ENCODE assay signal across 31 mouse cellular contexts in the genomic region with DNA sequence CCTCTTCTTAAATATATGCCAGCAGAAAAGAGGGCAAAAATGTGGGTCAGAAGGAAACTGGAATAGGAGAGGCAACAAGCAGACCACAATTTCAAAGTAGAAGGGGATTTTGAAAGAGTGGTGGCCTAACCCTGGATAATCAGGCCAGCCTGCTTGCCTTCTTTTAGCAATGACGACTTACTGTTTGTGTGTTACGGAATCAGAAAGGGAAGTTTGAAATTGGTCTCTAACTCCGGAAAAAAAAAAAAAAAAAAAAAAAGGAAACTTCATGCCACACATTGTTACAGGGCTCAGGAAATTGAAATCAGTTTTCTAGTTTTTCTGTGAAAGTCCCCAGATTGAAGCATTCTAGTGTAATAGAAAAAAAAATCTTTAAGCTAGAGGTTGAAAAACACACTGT. TPM values are rescaled to one million over a fixed set of nuclear protein-coding genes. Genes with fewer than 3 reads are reported as not detected.
DNase-seq lines count a peak whose midpoint lies in the region; ATAC-seq and TF ChIP-seq lines count a peak whose summit lies in the region.
"Had no signal": no experiment of that assay in that cellular context is flagged by ENCODE, and none has a peak within 500 bp of the region (broad histone marks: within the 10 kb centered on the region; RNA-seq: fewer than 3 reads in every experiment).

No protein-coding gene starts in this region.

- H3K9me3 ChIP-seq in CH12.LX (replicated peaks; ENCODE audit: low read length) = no peaks in the 10 kb centered on the region
- H3K9me3 ChIP-seq in hindbrain, embryonic 16.5 days (ENCODE audit: control insufficient read depth, low read length) = no peaks in the 10 kb centered on the region
- H3K9me3 ChIP-seq: embryonic facial prominence, embryonic 13.5 days; embryonic facial prominence, embryonic 15.5 days; forebrain, embryonic 10.5 days; forebrain, embryonic 12.5 days; forebrain, embryonic 15.5 days; G1E had no signal

- no peaks in the 10 kb centered on the region for H3K27me3 ChIP-seq in CH12.LX (replicated peaks)
- H3K27me3 ChIP-seq in hindbrain, embryonic 16.5 days (replicated peaks; ENCODE audit: control insufficient read depth, insufficient read depth, low read length) = no peaks in the 10 kb centered on the region
- H3K27me3 ChIP-seq: embryonic facial prominence, embryonic 13.5 days; embryonic facial prominence, embryonic 15.5 days; forebrain, embryonic 12.5 days; forebrain, embryonic 15.5 days had no signal

- ATAC-seq in granulocyte monocyte progenitor cell, adult 5-6 weeks (replicated peaks; ENCODE audit: poor library complexity, severe bottlenecking) = peak; percentile 95
- ATAC-seq in megakaryocyte, adult 5-6 weeks (ENCODE audit: poor library complexity, severe bottlenecking) = peak; percentile 79
- no peak for ATAC-seq in hindbrain, embryonic 16.5 days
- ATAC-seq: activated CD4-positive, CD25-positive, alpha-beta regulatory T cell, adult 4 months; forebrain, embryonic 15.5 days; forebrain, postnatal 0 days; Patski had no signal

- no peaks in the 10 kb centered on the region for H3K36me3 ChIP-seq in CH12.LX (replicated peaks in 1 of 2; ENCODE audit: control insufficient read depth in 1 of 2, insufficient read depth in 1 of 2, low read length in 1 of 2)
- H3K36me3 ChIP-seq in hindbrain, embryonic 16.5 days (ENCODE audit: control insufficient read depth, insufficient read depth, low read length) = no peaks in the 10 kb centered on the region
- H3K36me3 ChIP-seq: embryonic facial prominence, embryonic 13.5 days; embryonic facial prominence, embryonic 15.5 days; forebrain, embryonic 10.5 days; forebrain, embryonic 12.5 days; forebrain, embryonic 15.5 days; G1E had no signal

- in situ Hi-C loops in CH12.LX (cut with MboI; ENCODE audit: low pct_ligation_motif_present, low pct_unique_long_range_greater_than_20kb, low sequenced_read_pairs) = no loop called here

- no peak overlapping the region for H3K27ac ChIP-seq in CH12.LX (ENCODE audit: insufficient read depth, low read depth)
- H3K27ac ChIP-seq in bone marrow macrophage, adult 2 months (ENCODE audit: insufficient read depth, low read depth, low read length) = peak overlapping the region; percentile 64
- H3K27ac ChIP-seq in hindbrain, embryonic 16.5 days (ENCODE audit: low read depth, low read length) = no peak overlapping the region
- H3K27ac ChIP-seq: embryonic facial prominence, embryonic 13.5 days; embryonic facial prominence, embryonic 15.5 days; forebrain, embryonic 10.5 days; forebrain, embryonic 12.5 days; forebrain, embryonic 15.5 days had no signal

- TF ChIP-seq CTCF in CH12.LX (conservative IDR thresholded peaks at IDR 0.05 in 1 of 2, IDR thresholded peaks at IDR 0.05 in 1 of 2; ENCODE audit: low read depth in 2 of 2, low read length in 2 of 2) = no peak
- TF ChIP-seq CTCF in bone marrow macrophage, adult 2 months (IDR thresholded peaks at IDR 0.05; ENCODE audit: low read depth, low read length) = no peak

- no peak for DNase-seq in CH12.LX (ENCODE audit: extremely low read depth)
- DNase-seq in right cerebral cortex, adult 2 months (ENCODE audit: low spot score in 2 of 2) = no peak
- no peak for DNase-seq in cerebellum, adult 9-11 months
- DNase-seq in heart, postnatal 4 days = no peak
- DNase-seq: adrenal gland, adult 8-10 months; adrenal gland, postnatal 14 days; adrenal gland, postnatal 36 days; cerebellum, adult 11 months; cerebellum, adult 18-20 months; cerebellum, adult 8-10 months; cerebellum, postnatal 10 days; cerebellum, postnatal 25 days; embryo, embryonic 11 days; forebrain, postnatal 0 days had no signal

- no peak overlapping the region for H3K4me3 ChIP-seq in CH12.LX (replicated peaks in 1 of 3; ENCODE audit: low read depth in 2 of 3, low read length in 2 of 3, poor library complexity in 1 of 3)
- no peak overlapping the region for H3K4me3 ChIP-seq in bone marrow macrophage, adult 2 months (ENCODE audit: insufficient read depth, low read length)
- H3K4me3 ChIP-seq in hindbrain, embryonic 16.5 days (ENCODE audit: low read length) = no peak overlapping the region
- H3K4me3 ChIP-seq: embryonic facial prominence, embryonic 13.5 days; embryonic facial prominence, embryonic 15.5 days; erythroblast, embryonic 14.5 days; forebrain, embryonic 10.5 days; forebrain, embryonic 12.5 days; forebrain, embryonic 15.5 days had no signal

- no peak overlapping the region for H3K4me2 ChIP-seq in CH12.LX (ENCODE audit: insufficient read depth, low read depth, poor library complexity, severe bottlenecking)
- no peak overlapping the region for H3K4me2 ChIP-seq in hindbrain, embryonic 16.5 days (ENCODE audit: low read length)
- H3K4me2 ChIP-seq: embryonic facial prominence, embryonic 13.5 days; embryonic facial prominence, embryonic 15.5 days; forebrain, embryonic 12.5 days; forebrain, embryonic 15.5 days had no signal

- no peaks in the 10 kb centered on the region for H3K79me2 ChIP-seq in CH12.LX (replicated peaks; ENCODE audit: control insufficient read depth, extremely low read depth, insufficient read depth, poor library complexity, severe bottlenecking)

- no peak for TF ChIP-seq EP300 in CH12.LX (IDR thresholded peaks at IDR 0.05; ENCODE audit: low read length)

- no peak for TF ChIP-seq POLR2A in CH12.LX (IDR thresholded peaks at IDR 0.05; ENCODE audit: low read depth, low read length)
- TF ChIP-seq POLR2A in bone marrow macrophage, adult 2 months (IDR thresholded peaks at IDR 0.05; ENCODE audit: borderline replicate concordance, low read depth, low read length) = no peak

- dilution Hi-C loops in CH12.LX (cut with MboI; ENCODE audit: extremely low pct_ligation_motif_present, extremely low pct_unique_long_range_greater_than_20kb, low sequenced_read_pairs) = no loop called here

- TF ChIP-seq RAD21 in CH12.LX (IDR thresholded peaks at IDR 0.05; ENCODE audit: low read depth, low read length) = no peak

- 65% methylated on average over 3 of the region's 3 CpGs for WGBS in hindbrain, embryonic 16.5 days

- no peak overlapping the region for H3K9ac ChIP-seq in CH12.LX (ENCODE audit: insufficient read depth, low read depth)
- no peak overlapping the region for H3K9ac ChIP-seq in hindbrain, embryonic 16.5 days (ENCODE audit: low read depth, low read length)
- H3K9ac ChIP-seq: embryonic facial prominence, embryonic 13.5 days; embryonic facial prominence, embryonic 15.5 days; forebrain, embryonic 12.5 days; forebrain, embryonic 15.5 days; forebrain, postnatal 0 days had no signal

- H3K4me1 ChIP-seq in CH12.LX (ENCODE audit: control insufficient read depth in 1 of 2, insufficient read depth in 2 of 2) = no peaks in the 10 kb centered on the region
- H3K4me1 ChIP-seq in bone marrow macrophage, adult 2 months (ENCODE audit: control insufficient read depth, insufficient read depth, low read length) = peaks cover 12% of the 10 kb centered on the region
- H3K4me1 ChIP-seq in hindbrain, embryonic 16.5 days (ENCODE audit: control insufficient read depth, insufficient read depth, low read depth, low read length) = no peaks in the 10 kb centered on the region
- H3K4me1 ChIP-seq: embryonic facial prominence, embryonic 13.5 days; embryonic facial prominence, embryonic 15.5 days; forebrain, embryonic 10.5 days; forebrain, embryonic 12.5 days; forebrain, embryonic 15.5 days had no signal

TF ChIP-seq in CH12.LX, 34 proteins besides CTCF, POLR2A, EP300 and RAD21:
- peak; percentile 59; the same call in 1 of the 2 replicates for TF ChIP-seq ZNF384 (IDR thresholded peaks at IDR 0.05; ENCODE audit: low read depth, low read length)
- no peak for TF ChIP-seq MEF2A (IDR thresholded peaks at IDR 0.05; ENCODE audit: borderline replicate concordance, low read depth, low read length)
- TF ChIP-seq IRF4 (IDR thresholded peaks at IDR 0.05; ENCODE audit: low read depth, low read length) = no peak
- no peak for TF ChIP-seq GABPA (IDR thresholded peaks at IDR 0.05; ENCODE audit: insufficient replicate concordance, low read depth, low read length)

RNA-seq across cellular contexts. Expression of a gene that starts 26.6 kb away (rescaled TPM):
- total RNA-seq in CH12.LX (2012; rRNA removed) = not detected in 2 replicates
- not detected in 2 replicates for total RNA-seq in CH12.LX (2014; rRNA removed)
- not detected in 2 replicates for polyA plus RNA-seq in CH12.LX (2012; ENCODE audit: insufficient read length, low read depth)
- not detected in 2 replicates for polyA plus RNA-seq in bone marrow macrophage, adult 2 months (2012; ENCODE audit: insufficient read depth, insufficient read length, missing spikeins)
- total RNA-seq in granulocyte monocyte progenitor cell, adult 5-6 weeks (2014; fragmentation: Nextera tagmentation) = not detected in 2 replicates
- total RNA-seq in granulocyte monocyte progenitor cell, adult 5-6 weeks (2017) = not detected in 2 replicates
- total RNA-seq in megakaryocyte, adult 5-6 weeks (2015) = not detected in 2 replicates
- not detected in 2 replicates for total RNA-seq in megakaryocyte, adult 5-6 weeks (2017)
- not detected for total RNA-seq in heart, postnatal 4 days (2021)
- polyA plus RNA-seq in hindbrain, embryonic 16.5 days (2015; fragmentation: Nextera tagmentation; extraction: Ambion mirVana) = not detected in 2 replicates
- total RNA-seq: adrenal gland, adult 18-20 months; adrenal gland, adult 8-10 months; adrenal gland, postnatal 14 days; adrenal gland, postnatal 36 days; forebrain, postnatal 0 days; G1E had no signal
- polyA plus RNA-seq: activated CD4-positive, CD25-positive, alpha-beta regulatory T cell, adult 4 months; brain, embryonic 14.5 days; C2C12; embryonic facial prominence, embryonic 11.5 days; embryonic facial prominence, embryonic 13.5 days; embryonic facial prominence, embryonic 15.5 days; erythroblast, embryonic 14.5 days; forebrain, embryonic 10.5 days; forebrain, embryonic 12.5 days; forebrain, embryonic 15.5 days; forebrain, postnatal 0 days; G1E; Patski had no signal

RNA-seq across cellular contexts. Expression of a gene that starts 29.9 kb away (rescaled TPM):
- 0.13 TPM in 1 of 2 replicates, not detected in the other for total RNA-seq in CH12.LX (2012; rRNA removed)
- not detected in 2 replicates for total RNA-seq in CH12.LX (2014; rRNA removed)
- polyA plus RNA-seq in CH12.LX (2012; ENCODE audit: insufficient read length, low read depth) = not detected in 2 replicates
- polyA plus RNA-seq in bone marrow macrophage, adult 2 months (2012; ENCODE audit: insufficient read depth, insufficient read length, missing spikeins) = not detected in 2 replicates
- not detected in 2 replicates for total RNA-seq in granulocyte monocyte progenitor cell, adult 5-6 weeks (2014; fragmentation: Nextera tagmentation)
- not detected in 2 replicates for total RNA-seq in granulocyte monocyte progenitor cell, adult 5-6 weeks (2017)
- total RNA-seq in megakaryocyte, adult 5-6 weeks (2015) = not detected in 2 replicates
- total RNA-seq in megakaryocyte, adult 5-6 weeks (2017) = not detected in 2 replicates
- total RNA-seq in heart, postnatal 4 days (2021) = not detected
- polyA plus RNA-seq in hindbrain, embryonic 16.5 days (2015; fragmentation: Nextera tagmentation; extraction: Ambion mirVana) = not detected in 2 replicates
- total RNA-seq: adrenal gland, adult 18-20 months; adrenal gland, adult 8-10 months; adrenal gland, postnatal 14 days; adrenal gland, postnatal 36 days; forebrain, postnatal 0 days; G1E had no signal
- polyA plus RNA-seq: activated CD4-positive, CD25-positive, alpha-beta regulatory T cell, adult 4 months; brain, embryonic 14.5 days; C2C12; embryonic facial prominence, embryonic 11.5 days; embryonic facial prominence, embryonic 13.5 days; embryonic facial prominence, embryonic 15.5 days; erythroblast, embryonic 14.5 days; forebrain, embryonic 10.5 days; forebrain, embryonic 12.5 days; forebrain, embryonic 15.5 days; forebrain, postnatal 0 days; G1E; Patski had no signal

RNA-seq across cellular contexts. Expression of a gene that starts 48.4 kb away (rescaled TPM):
- total RNA-seq in CH12.LX (2012; rRNA removed) (not detected in 2 replicates), CH12.LX (2014; rRNA removed) (not detected in 2 replicates)
- polyA plus RNA-seq in CH12.LX (2012; ENCODE audit: insufficient read length, low read depth) = not detected in 2 replicates
- not detected in 2 replicates for polyA plus RNA-seq in bone marrow macrophage, adult 2 months (2012; ENCODE audit: insufficient read depth, insufficient read length, missing spikeins)
- not detected in 2 replicates for total RNA-seq in granulocyte monocyte progenitor cell, adult 5-6 weeks (2014; fragmentation: Nextera tagmentation)
- total RNA-seq in granulocyte monocyte progenitor cell, adult 5-6 weeks (2017) = 0.04 TPM in 1 of 2 replicates, not detected in the other
- total RNA-seq in megakaryocyte, adult 5-6 weeks (2015) = not detected in 2 replicates
- total RNA-seq in megakaryocyte, adult 5-6 weeks (2017) = not detected in 2 replicates
- total RNA-seq in heart, postnatal 4 days (2021) = under 1 TPM in 1 of 2 experiments, not detected in 1; 0.19 TPM
- polyA plus RNA-seq in hindbrain, embryonic 16.5 days (2015; fragmentation: Nextera tagmentation; extraction: Ambion mirVana) = 0.05 TPM in 1 of 2 replicates, not detected in the other
- total RNA-seq: adrenal gland, postnatal 14 days; forebrain, postnatal 0 days had no signal
- polyA plus RNA-seq: C2C12; erythroblast, embryonic 14.5 days; forebrain, embryonic 12.5 days; forebrain, embryonic 15.5 days; forebrain, postnatal 0 days; G1E; Patski had no signal
